Mouse (Mus musculus): Measurements from ENCODE around the gene Pdcd7. TPM values are rescaled to one million over a fixed set of nuclear protein-coding genes. Genes with fewer than 3 reads are reported as not detected.

The Pdcd7 gene
- total RNA-seq (2023; ENCODE audit: inconsistent age) = 21.5 to 25.0 TPM (median 21.9 TPM) in 4 replicates

GRCm38 (mm10) chr9:65345854-65346475, at the start of gene Pdcd7:
Gene Pdcd7, plus strand, starts transcription at chr9:65346104.

GRCm38 (mm10) chr9:65360641-65361448, 14.9 kb downstream of the Pdcd7 start, which contains the start of gene Ubap1l:
Gene Ubap1l, plus strand, starts transcription at chr9:65361041.

GRCm38 (mm10) chr9:65391613-65391964, 45.7 kb downstream of the Pdcd7 start, which contains the start of gene Kbtbd13:
Gene Kbtbd13, minus strand, starts transcription at chr9:65391652.

GRCm38 (mm10) chr9:65398279-65398678, 52.4 kb downstream of the Pdcd7 start, which contains the start of gene Rasl12:
Gene Rasl12, plus strand, starts transcription at chr9:65398506.

Other genes with a start within 250 kb of the Pdcd7 start
- 0.21 to 0.27 TPM (median 0.22 TPM) in 4 replicates for gene Igdcc4, start 244.6 kb upstream of the Pdcd7 start, total RNA-seq (2023; ENCODE audit: inconsistent age)
- not detected in 4 replicates for gene Igdcc3, start 204.9 kb upstream of the Pdcd7 start, total RNA-seq (2023; ENCODE audit: inconsistent age)
- 3.7 to 6.5 TPM (median 4.3 TPM) in 4 replicates for gene Parp16, start 150.8 kb upstream of the Pdcd7 start, total RNA-seq (2023; ENCODE audit: inconsistent age)
- gene Cilp, start 80.9 kb upstream of the Pdcd7 start, total RNA-seq (2023; ENCODE audit: inconsistent age) = not detected in 4 replicates
- 30.2 to 36.2 TPM (median 31.7 TPM) in 4 replicates for gene Clpx, start 51.8 kb upstream of the Pdcd7 start, total RNA-seq (2023; ENCODE audit: inconsistent age)
- 0.63 to 1.8 TPM in 2 of 4 replicates, not detected in the others for gene Ubap1l, start 14.9 kb downstream of the Pdcd7 start, total RNA-seq (2023; ENCODE audit: inconsistent age)
- gene Kbtbd13, start 45.5 kb downstream of the Pdcd7 start, total RNA-seq (2023; ENCODE audit: inconsistent age) = not detected in 4 replicates
- gene Rasl12, start 52.4 kb downstream of the Pdcd7 start, total RNA-seq (2023; ENCODE audit: inconsistent age) = 0.21 to 0.26 TPM in 2 of 4 replicates, not detected in the others
- not detected in 4 replicates for gene Slc51b, start 76.9 kb downstream of the Pdcd7 start, total RNA-seq (2023; ENCODE audit: inconsistent age)
- 21.0 to 25.7 TPM (median 22.2 TPM) in 4 replicates for gene Mtfmt, start 89.7 kb downstream of the Pdcd7 start, total RNA-seq (2023; ENCODE audit: inconsistent age)
- gene Spg21, start 114.8 kb downstream of the Pdcd7 start, total RNA-seq (2023; ENCODE audit: inconsistent age) = 63.2 to 69.7 TPM (median 65.7 TPM) in 4 replicates
- 0.35 to 0.63 TPM (median 0.35 TPM) in 3 of 4 replicates, not detected in the other for gene Ankdd1a, start 174.1 kb downstream of the Pdcd7 start, total RNA-seq (2023; ENCODE audit: inconsistent age)
- 176 to 199 TPM (median 188 TPM) in 4 replicates for gene Plekho2, start 233.9 kb downstream of the Pdcd7 start, total RNA-seq (2023; ENCODE audit: inconsistent age)
- 0.57 to 1.3 TPM (median 0.77 TPM) in 4 replicates for gene Pif1, start 241.1 kb downstream of the Pdcd7 start, total RNA-seq (2023; ENCODE audit: inconsistent age)

Measured in B cell, adult (primary cell).